Mouse (Mus musculus) large intestine, adult 2 months (tissue): ENCODE results near the gene Prrt1. TPM values are rescaled to one million over a fixed set of nuclear protein-coding genes. Genes with fewer than 3 reads are reported as not detected.

Experiments
- DNase-seq: peaks from one replicate; pipeline ENCODE4 v3.0.0-alpha.2; 2012; ENCODE audit warnings: low read depth, low spot score
- WGBS: fragments of 180-500 bp; shearing (Covaris S2); methylation state at CpG from one replicate; pipeline ENCODE4 v1.1.7; 2018; 5-methylcytosine and 5-hydroxymethylcytosine counted together
- polyA plus RNA-seq: library from polyadenylated mRNA; depleted of rRNA; stranded (reverse); fragments of >200 nt; gene quantifications from 2 replicates; pipeline ENCODE4 v1.2.3, GENCODE M21; 2012

Prrt1 gene
- polyA plus RNA-seq, 1 experiment, result 4.5 TPM

GRCm38 (mm10) chr17:34593752-34594525 lies 35.4 kb upstream of the Prrt1 start:
- 41% methylated on average over 34 of the region's 34 CpGs for WGBS
- DNase-seq, result no peak

- DNase-seq, result no peak
- WGBS, result 64% methylated on average over 8 of the region's 8 CpGs
These were observed 33.2 kb upstream of the Prrt1 start for GRCm38 (mm10) chr17:34596098-34596497.

GRCm38 (mm10) chr17:34597566-34598095 lies 31.7 kb upstream of the Prrt1 start, which contains the start of gene Ager:
Ager (plus strand) TSS chr17:34597862.
- DNase-seq, result no peak
- WGBS, result 21% methylated on average over 6 of the region's 6 CpGs

GRCm38 (mm10) chr17:34599891-34600290 lies 29.4 kb upstream of the Prrt1 start:
- no peak for DNase-seq
- 63% methylated on average over 9 of the region's 9 CpGs for WGBS

- WGBS, result 73% methylated on average over 12 of the region's 12 CpGs
- DNase-seq, result no peak
These were observed 27.5 kb upstream of the Prrt1 start for GRCm38 (mm10) chr17:34601796-34602195.

- WGBS, result under 1% methylated on average over 30 of the region's 30 CpGs
- peak; percentile 100 for DNase-seq
These were observed 25.8 kb upstream of the Prrt1 start, which contains the start of gene Rnf5 for GRCm38 (mm10) chr17:34603375-34604060. Rnf5 (minus strand) TSS chr17:34603690.

- DNase-seq, result peak; percentile 98
- under 1% methylated on average over 35 of the region's 35 CpGs for WGBS
These were observed 25.2 kb upstream of the Prrt1 start, which contains the start of gene Agpat1 for GRCm38 (mm10) chr17:34604061-34604508. Agpat1 (plus strand) TSS chr17:34604262.

GRCm38 (mm10) chr17:34604511-34605237 lies 24.7 kb upstream of the Prrt1 start:
- 7% methylated on average over 24 of the region's 24 CpGs for WGBS
- DNase-seq, result no peak

GRCm38 (mm10) chr17:34605609-34606008 lies 23.7 kb upstream of the Prrt1 start:
- WGBS, result under 1% methylated on average over 30 of the region's 30 CpGs
- DNase-seq, result no peak

GRCm38 (mm10) chr17:34606186-34607039 lies 22.9 kb upstream of the Prrt1 start:
- WGBS, result 4% methylated on average over 32 of the region's 32 CpGs
- DNase-seq, result no peak

GRCm38 (mm10) chr17:34607997-34608396 lies 21.3 kb upstream of the Prrt1 start:
- no peak for DNase-seq
- WGBS, result 26% methylated on average over 7 of the region's 7 CpGs

- no peak for DNase-seq
- 92% methylated on average over 8 of the region's 8 CpGs for WGBS
These were observed 18.3 kb upstream of the Prrt1 start for GRCm38 (mm10) chr17:34611050-34611449.

- WGBS, result 81% methylated on average over 11 of the region's 11 CpGs
- no peak for DNase-seq
These were observed 16.2 kb upstream of the Prrt1 start for GRCm38 (mm10) chr17:34613054-34613645.

GRCm38 (mm10) chr17:34613830-34614229 lies 15.5 kb upstream of the Prrt1 start:
- WGBS, result 87% methylated on average over 10 of the region's 10 CpGs
- no peak for DNase-seq

- 86% methylated on average over 6 of the region's 6 CpGs for WGBS
- DNase-seq, result no peak
These were observed 13.5 kb upstream of the Prrt1 start, which contains the start of gene Egfl8 for GRCm38 (mm10) chr17:34615871-34616270. Egfl8 (minus strand) TSS chr17:34615971.

GRCm38 (mm10) chr17:34618999-34619398 lies 10.3 kb upstream of the Prrt1 start:
- peak; percentile 69 for DNase-seq
- 12% methylated on average over 6 of the region's 6 CpGs for WGBS

GRCm38 (mm10) chr17:34621006-34621405 lies 8.3 kb upstream of the Prrt1 start:
- peak; percentile 42 for DNase-seq
- 31% methylated on average over 8 of the region's 8 CpGs for WGBS

GRCm38 (mm10) chr17:34623161-34623560 lies 6.2 kb upstream of the Prrt1 start:
- no peak for DNase-seq
- 78% methylated on average over 9 of the region's 9 CpGs for WGBS
